Mouse (Mus musculus) frontal cortex, adult (tissue): Measurements from ENCODE around the gene S1pr3.

ENCODE experiments used
- ATAC-seq: cut with Nextera tagmentation; 2 replicates; pipeline ENCODE4 v1.9.2; 2017; ENCODE audit warnings: mild to moderate bottlenecking, moderate library complexity, mixed read lengths; ENCODE audit not compliant: low TSS enrichment

Gene S1pr3

DNA sequence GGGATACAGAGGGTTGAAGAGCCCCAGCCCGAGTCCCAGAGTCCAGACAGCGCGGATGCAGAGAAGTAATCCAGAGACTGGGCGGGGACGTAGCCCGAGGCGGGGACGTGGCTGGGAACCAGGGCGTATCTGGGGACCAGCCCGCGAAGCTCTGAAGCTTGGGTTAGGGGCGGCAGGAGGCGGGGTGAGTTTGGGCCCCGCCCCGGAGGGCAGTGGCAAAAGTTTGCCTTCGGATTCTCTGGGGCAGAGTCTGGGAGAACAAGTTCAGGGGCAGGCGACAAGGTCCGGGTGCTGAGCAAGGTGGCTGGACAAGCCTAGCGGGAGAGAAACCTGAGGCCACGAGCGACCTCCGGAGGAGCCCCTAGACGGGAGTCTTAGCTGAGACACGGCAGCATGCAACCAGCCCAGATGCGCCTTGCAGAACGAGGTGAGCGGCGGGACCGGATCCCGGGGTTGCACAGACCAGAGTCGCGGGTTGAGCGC is at the start of gene S1pr3:
S1pr3 (plus strand) TSS at position 121 of the 483 bp plus-strand sequence.
- ATAC-seq, result no peak; the same call in 1 of the 2 replicates

DNA sequence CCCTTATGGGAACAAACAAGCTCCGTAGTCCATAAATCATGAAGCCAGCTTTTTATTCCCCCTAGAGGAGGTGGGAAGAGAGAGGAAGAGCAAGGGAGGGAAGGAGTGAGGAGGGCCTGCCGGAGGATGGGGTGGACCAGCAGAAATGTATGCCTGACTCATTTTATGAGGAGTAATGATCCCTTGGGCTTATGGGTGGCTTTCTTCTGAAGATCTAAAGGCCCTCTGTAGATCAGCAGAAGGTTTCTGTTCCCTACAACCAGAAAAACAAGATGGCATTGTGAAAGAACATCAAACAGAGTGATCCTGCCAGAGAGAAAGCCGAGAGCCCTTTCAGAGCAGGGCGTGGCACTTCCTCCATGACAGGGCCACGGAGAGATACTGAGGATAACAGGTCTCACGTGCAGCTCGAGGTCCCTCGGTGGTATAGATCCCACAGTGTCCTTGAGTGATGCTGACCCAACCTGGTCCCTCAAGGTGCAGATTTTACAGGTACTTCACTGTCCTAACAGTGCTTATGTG is 47.9 kb upstream of the S1pr3 start:
- ATAC-seq, result no peak

DNA sequence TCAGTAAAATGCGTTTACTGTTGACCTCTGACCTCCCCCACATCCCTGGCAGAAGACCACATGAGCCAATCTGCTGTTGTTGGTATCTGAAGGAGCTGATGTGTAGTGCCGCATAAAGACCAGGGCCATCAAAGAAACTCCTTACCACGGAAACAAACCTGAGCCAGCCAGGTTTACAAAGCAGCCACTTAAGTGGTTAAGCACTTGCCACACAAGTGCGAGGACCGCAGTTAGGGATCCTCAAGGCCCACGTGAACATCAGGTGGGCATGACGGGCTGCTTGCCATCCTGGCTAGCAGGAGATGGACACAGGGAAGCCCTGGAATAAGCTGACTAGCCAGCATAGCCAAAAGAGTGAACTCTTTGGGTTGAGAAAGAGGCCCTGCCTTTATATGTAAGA is 45.0 kb upstream of the S1pr3 start:
- no peak for ATAC-seq

DNA sequence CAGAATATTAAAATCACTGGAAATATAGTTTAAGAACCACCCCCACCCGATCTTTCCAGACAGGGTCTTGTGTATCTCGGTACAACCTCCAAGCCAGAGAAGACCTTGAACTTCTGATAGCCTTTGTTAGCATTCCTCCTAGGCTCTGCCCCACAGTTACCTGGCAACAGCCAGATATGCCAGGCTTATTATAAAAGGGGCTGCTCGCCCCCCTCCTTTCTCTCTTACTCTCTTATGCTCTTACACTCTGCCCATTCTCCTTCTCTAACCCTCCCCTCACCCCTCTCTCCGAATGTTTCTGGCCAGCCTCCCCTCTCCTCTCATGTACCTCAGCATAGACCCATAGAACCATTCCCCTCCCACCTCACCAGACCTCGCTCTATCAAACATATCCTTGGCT is 44.5 kb upstream of the S1pr3 start:
- ATAC-seq, result no peak

DNA sequence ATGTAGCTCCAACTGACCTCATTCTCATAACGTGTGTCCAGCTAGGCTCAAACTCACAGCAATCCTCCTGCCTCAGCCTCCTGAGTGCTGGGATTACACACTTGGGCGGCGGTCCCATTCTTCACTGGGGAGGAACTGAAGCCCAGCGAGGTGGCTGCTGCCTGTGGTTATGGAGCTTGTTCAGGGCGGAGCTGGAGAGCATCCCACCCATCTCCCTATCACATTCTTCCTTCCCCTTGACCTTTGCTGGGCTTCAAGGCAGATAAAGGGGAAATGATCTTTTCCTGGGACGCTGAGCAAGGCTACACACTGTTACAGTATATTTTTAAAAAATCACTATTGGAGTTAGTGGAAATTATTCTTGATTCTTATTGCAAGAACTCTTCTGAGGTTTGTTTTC is 43.2 kb upstream of the S1pr3 start:
- ATAC-seq, result no peak

DNA sequence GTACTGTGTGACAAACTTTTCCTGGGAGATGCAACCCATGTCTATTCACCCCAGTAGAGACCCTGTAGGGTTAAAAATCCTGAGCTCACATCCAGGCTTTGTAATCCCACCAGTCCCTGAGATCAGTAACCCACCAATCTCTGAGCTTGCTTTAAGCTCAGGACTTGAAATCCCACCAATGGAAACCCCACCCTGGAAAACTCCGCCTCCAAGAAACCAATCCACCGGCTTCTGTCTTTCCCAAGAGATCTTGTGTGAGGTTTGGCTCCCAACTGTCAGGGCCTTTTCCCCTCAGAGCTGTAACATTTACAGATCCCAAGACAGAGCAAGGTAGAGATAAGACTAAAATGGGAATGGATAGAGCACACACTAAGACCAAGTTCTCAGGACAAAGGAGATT is 40.1 kb upstream of the S1pr3 start:
- no peak for ATAC-seq

DNA sequence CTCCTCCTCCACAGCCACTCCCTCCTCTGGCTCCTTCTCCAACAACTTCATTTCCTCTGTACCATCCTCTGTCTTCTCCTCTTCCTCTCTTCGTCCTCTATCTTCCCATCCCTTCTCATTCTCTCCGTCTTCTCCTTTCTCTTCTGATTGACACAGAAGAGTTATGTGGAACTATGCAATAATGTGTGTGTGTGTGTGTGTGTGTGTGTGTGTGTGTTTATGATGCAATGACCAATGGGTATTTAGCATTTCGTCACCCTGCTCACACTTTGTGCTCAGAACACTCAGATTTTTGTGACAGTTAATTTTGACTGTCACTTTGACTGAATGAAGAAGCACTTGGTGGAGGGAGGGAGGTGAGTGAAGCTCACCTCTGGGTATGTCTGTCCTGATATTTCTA is 39.1 kb upstream of the S1pr3 start:
- no peak for ATAC-seq

DNA sequence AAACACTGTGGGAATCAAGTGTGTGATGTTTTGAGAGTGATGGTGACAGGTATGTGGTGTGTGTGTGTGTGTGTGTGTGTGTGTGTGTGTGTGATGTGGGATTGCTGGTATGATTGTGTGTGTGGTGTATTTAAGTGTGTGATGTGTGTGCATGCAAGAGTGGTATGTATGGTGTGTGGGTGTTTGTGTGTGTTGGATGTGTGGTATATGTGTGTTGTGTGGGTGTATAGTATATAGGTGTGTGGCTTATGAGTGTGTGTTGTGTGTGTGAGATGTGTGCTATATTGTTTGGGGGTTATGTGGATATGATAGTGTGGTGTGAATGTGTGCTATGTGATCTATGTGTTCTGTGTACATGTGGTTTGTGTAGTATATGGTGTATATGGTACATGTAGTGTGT is 35.4 kb upstream of the S1pr3 start:
- no peak for ATAC-seq

DNA sequence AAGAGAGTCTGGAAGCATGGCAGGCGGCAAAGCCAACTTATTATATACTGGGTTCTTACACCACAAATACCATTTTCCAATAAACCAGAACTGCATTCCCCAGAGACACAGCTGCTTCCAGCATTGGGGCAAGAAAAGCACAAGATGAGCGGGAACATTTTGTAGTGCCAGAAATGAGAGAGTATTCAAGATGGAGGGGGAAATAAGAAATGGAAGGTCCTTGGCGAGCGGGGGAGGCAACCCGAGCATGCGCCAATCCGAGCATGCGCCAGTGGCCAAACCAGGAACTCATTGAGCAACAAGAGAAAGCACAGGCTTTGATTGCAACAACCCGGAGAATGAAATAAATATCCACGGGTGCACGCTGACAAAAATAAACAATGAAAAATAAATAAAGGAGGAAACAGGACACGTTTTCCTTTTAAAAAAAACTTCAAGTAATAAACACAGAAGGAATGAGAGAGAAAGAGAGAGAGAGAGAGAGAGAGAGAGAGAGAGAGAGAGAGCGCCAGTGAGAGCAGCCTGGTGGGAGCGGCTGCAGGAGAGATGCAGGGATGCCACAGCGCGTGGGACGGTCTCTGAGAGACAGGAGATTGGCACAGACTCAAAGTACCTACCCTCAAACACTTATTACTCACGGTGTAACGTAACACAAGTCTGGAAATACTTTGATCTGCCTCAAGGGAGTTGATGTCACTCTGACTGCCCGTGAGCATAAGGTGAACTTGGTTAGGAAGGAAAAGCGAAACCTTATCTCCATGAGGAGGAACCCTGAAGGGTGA is 34.2 kb upstream of the S1pr3 start:
- peak; percentile 38; the same call in 1 of the 2 replicates for ATAC-seq

DNA sequence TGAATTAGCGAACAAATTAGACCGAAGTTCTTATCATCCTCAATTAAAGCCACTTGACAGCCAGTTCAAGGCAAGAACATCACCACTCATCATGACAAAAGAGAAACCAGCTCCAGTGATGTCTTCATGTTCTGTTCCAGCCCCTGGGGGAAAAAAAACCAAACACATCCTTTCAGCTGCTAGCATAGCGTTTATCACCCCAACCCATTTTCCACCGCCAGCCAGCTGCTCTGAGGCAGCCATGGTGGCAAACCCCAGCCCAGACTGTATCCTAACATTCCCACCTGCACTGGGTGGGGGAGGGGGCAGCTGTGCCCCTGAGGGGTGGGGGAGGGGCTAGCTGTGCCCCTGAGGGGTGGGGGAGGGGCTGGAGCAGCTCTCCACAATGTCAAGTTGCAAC is 30.3 kb upstream of the S1pr3 start:
- no peak for ATAC-seq

DNA sequence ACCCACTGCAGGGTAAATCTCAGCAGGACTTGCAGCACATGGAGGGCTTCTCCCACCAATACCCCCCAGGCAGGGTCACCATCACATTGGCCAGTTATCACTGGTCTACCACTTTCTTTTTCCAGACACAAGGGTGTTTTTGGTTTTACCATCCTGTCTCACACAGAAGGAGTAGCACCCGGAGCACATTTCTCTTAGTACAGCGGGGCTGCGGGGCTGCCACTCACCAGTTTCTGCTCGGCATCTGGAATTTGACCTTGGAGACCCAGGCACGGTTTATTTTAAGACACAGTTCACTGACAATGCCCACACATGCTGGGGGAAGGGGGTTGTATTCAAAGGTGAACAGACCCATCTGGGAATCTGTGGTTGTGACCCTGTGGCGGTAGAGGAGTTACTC is 28.8 kb upstream of the S1pr3 start:
- ATAC-seq, result no peak

DNA sequence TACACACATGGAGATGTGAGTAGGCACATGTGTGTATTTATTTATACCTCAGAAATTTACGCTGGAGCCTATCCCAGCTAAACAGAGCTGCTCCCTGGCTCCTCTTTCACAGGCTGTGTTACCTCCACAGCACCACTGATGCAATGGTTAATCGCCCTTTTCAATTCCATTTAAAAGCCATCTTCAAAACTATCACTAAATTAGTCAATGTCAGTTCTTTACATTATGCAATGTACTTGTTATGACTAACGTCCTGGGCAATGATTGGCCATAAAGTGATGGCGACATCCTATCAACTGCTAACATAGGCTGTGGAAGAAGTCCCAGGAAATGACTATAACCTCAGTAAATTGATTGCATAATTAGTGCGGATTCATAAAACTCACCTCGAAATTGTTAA is 26.9 kb upstream of the S1pr3 start:
- no peak for ATAC-seq

DNA sequence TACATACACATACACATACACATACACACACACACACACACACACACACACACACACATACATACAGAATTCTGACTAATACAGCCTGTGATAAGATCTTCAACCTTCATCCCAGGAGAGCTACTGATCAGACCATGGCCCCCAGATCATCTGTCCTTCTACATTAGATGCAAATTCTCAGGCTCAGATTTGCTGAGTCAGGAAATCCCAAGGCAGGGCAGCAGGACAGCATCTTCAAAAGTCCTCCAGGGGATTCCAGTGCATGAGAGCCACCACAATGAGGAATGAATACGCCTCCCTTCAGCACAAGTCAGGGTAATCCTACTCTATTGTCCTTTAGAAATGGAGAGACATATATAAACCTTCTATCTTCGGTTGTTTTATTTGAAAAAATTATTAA is 23.5 kb upstream of the S1pr3 start:
- ATAC-seq, result no peak

DNA sequence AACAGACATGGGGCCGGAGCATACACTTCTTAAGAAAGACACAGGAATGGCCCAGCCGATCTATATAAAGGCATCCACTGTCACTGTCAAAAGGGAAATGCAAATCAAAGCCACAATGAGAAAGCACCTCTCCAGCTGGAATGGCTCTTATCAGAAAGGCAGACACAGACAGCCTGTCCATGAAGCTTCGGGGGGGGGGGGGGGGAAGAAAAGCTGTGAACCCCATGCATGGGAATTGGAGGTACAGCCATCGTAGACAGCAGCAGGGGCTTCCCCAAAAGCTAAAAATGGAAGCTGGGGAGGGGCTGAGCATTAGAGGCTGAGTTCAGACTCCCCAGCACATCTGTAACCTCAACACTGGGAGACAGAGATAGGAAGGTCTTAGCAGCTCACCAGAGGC is 20.5 kb upstream of the S1pr3 start:
- ATAC-seq, result no peak

DNA sequence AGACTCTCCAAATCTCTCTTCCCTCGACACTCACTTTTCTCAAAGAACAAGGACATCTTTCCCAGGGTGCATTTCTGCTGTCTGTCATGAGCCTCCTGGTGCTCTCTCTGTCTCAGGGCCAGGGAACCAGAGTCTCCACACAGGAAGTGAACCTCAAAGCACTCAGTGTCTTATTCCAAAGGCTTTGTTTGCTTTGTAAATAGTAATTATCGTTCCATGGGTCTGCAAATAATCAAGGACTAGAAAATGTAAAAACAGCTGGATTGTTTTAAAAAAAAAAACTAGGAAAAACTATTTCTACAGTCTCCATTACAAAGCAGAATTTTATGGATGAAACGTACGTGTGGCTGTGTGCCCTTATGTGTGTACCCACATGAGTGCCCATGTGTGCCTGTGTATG is 18.0 kb upstream of the S1pr3 start:
- no peak for ATAC-seq

DNA sequence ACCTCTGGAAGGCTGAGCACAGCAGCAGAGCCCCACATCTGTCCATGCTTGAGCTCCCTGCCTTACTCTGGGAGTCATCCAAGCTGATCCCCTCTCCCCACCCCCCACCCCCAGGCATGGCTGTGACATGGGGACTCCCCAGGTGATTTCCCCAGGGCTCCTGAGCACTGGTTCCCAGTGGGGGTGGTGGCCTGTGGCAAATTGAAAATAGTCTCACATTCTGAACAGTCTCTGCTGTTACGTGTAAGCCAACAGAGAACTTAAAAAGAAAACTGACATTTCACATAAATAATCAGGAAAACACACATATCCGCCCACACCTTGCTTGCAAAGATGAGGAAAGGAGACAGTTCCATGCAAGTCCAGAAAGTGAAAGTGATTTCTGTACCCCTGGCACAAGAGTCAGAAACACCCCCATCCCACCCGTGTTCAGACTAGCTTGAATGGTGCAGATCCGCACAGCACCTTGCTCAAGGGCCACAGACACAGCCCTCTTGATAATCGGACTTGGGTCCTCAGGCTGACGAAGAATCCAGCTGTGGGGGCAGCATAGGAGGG is 17.0 kb upstream of the S1pr3 start:
- no peak for ATAC-seq

DNA sequence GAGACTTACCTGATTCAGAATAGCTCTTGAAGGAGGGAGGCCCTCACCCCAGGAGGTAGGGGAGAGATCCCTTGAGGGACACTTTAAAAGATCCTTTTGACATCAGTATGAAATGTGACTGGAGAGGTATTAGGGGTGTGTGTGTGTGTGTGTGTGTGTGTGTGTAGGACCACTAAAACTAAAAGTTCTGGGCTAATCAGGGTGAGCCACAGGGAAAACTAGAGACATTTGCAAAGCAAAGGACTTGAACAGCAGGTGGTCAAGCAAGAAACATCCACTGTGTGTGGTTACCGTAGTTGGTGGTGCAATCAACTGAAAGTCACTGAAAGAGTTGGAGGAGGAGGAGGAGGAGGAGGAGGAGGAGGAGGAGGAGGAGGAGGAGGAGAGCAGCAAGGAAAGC is 16.2 kb upstream of the S1pr3 start:
- no peak for ATAC-seq

DNA sequence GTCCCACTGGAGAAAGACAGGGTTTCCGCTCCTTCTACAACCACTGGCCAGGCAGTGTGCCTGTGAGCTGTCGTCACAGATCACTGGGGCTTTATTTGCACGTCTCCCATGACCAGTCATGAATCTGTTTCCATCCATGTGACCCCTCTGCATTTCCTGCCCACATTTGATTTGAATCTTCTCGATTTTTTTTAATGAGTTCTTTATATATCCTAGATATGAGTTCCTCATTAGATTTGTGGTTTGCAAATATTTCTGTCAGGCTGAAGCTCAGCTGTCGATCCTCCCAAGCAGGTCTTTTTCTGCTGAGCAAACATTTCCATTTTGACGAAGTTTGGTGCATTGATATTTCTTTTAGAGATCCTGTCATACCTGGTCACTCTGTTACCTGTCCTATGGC is 10.6 kb upstream of the S1pr3 start:
- no peak for ATAC-seq

DNA sequence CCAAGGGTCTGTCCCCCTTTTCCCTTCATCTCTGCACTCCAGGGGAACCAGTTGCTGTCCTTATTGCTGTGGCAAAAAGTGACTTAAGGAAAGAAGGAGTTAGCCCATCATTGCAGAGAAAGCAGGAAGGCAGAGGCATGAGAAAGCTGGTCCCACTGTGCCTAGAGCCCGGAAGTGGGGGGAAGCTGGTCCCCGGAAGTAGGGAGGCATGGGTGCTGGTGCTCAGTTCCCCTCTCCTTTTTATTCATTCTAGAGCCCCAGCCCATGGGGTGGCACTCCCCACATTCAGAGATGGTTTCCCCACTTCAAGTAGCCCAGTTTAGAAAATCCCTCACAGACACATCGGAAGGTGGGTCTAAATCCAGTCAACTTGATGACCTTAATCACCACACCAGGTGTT is 8.9 kb upstream of the S1pr3 start:
- ATAC-seq, result no peak

DNA sequence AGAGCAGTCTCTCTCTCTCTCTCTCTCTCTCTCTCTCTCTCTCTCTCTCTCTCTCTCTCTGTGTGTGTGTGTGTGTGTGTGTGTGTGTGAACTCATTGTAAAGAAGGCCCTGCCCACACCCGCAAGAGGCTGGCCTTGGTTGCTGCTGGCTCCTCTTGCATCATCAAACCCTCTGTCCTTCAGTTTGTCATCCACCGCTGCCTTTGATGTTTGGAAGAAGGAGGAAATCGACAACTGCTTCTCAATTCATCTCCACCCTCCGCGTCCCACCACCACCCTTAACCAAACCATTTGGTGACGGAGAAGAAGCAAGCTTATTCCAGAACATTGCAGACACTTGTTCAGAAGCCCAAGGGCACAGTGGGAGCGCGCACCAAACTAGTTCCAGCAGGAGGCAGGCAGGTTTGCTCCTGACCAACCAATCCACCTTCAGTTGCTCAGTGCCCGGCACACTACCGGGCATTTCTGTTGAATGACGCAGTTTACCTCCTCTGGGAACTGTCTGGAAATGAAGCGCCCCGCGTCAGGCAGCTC is 8.2 kb upstream of the S1pr3 start:
- ATAC-seq, result peak; percentile 33; the same call in 1 of the 2 replicates

DNA sequence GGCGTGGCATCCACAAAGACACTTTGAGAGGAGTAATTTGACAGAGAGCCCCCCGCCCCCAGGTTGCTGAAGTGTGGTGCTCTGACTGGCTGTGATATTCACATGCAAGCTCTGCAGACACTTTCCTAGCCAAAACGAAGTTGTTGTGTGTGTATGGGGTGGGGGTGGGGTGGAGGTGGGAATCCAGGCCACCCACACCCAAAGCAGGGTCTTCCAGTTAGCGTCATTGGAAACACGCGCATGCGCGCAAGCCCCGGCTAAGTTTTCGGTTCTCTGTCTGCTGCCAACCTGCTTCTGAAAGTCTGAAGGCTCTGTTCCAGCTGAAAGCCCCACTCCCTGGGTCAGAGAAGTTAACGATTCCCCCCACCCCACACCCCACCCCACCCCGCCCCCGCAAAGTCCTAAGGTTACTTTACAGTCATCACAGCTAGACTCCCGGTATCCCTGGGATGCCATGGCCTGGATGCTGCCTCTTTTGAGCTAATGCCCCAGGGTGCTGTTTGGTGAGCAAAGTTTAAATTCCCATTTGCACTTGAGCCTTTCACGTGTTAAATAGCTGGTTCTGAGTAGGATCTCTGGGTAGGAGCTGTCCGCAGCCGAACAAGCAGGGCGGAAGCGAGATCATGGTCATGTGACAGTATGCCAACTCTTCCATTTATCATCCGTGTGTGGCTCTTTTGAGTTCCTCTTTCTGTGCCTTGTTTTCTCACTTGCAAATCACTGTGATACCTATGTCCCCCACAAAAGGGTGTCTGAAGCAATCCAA is 7.5 kb upstream of the S1pr3 start:
- 0 out of 2 replicates have a peak, but pooled peaks have one; percentile 1 for ATAC-seq

DNA sequence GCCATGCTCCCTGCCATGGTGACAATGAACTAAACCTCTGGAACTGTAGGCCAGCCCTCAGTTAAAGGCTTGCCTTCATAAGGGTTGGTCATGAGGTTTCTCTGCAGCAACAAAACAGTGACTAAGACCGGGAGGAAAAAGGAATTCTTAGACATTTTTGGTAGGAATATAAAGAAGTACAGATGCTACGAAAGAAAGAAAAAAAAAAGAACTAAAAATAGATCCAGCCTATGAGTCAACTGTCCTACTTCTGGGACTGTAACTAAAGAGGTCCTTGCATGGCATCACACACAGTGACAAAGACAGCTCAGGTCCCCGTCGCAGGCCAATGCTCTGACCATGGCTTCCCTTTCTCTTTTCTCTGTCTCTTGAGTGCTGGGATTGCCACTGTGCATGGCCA is 3.9 kb upstream of the S1pr3 start:
- ATAC-seq, result peak; percentile 67
